Mouse (Mus musculus) layer of hippocampus, adult 9-11 months (tissue): ENCODE measurements around the gene Cyp2c67.
"Not testable (repeated sequence)": the region's sequence is repeated elsewhere in the genome, so short reads cannot be mapped to it uniquely, and the experiment has no call there.

ENCODE experiments used
- DNase-seq: peaks from one replicate; pipeline ENCODE4 v3.0.0; 2022

Cyp2c67 gene

GRCm38 (mm10) chr19:39648938-39649337, at the start of gene Cyp2c67:
TSS of gene Cyp2c67 (minus strand) at chr19:39649051.
- DNase-seq, result no peak

- DNase-seq, result not testable (repeated sequence)
Observed at GRCm38 (mm10) chr19:39665650-39666049, 16.8 kb upstream of the Cyp2c67 start.

GRCm38 (mm10) chr19:39652381-39652780, 3.5 kb upstream of the Cyp2c67 start:
- no peak for DNase-seq

- DNase-seq, result no peak
Observed at GRCm38 (mm10) chr19:39647519-39647918, 1.3 kb downstream of the Cyp2c67 start.

GRCm38 (mm10) chr19:39644551-39644950, 4.3 kb downstream of the Cyp2c67 start:
- DNase-seq, result not testable (repeated sequence)
